Mouse (Mus musculus) urinary bladder, postnatal 0 days (tissue): ENCODE results near the gene 4932414N04Rik. TPM values are rescaled to one million over a fixed set of nuclear protein-coding genes. Genes with fewer than 3 reads are reported as not detected.

Experiments used
- polyA plus RNA-seq: library from polyadenylated mRNA; unstranded; fragments of >200 nt; fragmentation: Nextera tagmentation; extraction: Ambion mirVana; gene quantifications from 2 replicates; pipeline ENCODE4 v1.2.1, GENCODE M21; 2015

Gene 4932414N04Rik
- not detected in 2 replicates for polyA plus RNA-seq

GRCm38 (mm10) chr2:68656186-68656585 is at the start of gene 4932414N04Rik:
Gene 4932414N04Rik, plus strand, starts transcription at chr2:68656486.

Other genes starting within 250 kb of the 4932414N04Rik start
- 20.9 and 26.3 TPM in 2 replicates for gene Stk39, start 184.2 kb upstream of the 4932414N04Rik start, polyA plus RNA-seq
- gene 4933409G03Rik, start 74.1 kb upstream of the 4932414N04Rik start, polyA plus RNA-seq: not detected in 2 replicates
- gene Cers6, start 205.0 kb downstream of the 4932414N04Rik start, polyA plus RNA-seq: 20.2 and 23.0 TPM in 2 replicates